25 mouse cellular contexts compared by ENCODE assay signal in the genomic region with DNA sequence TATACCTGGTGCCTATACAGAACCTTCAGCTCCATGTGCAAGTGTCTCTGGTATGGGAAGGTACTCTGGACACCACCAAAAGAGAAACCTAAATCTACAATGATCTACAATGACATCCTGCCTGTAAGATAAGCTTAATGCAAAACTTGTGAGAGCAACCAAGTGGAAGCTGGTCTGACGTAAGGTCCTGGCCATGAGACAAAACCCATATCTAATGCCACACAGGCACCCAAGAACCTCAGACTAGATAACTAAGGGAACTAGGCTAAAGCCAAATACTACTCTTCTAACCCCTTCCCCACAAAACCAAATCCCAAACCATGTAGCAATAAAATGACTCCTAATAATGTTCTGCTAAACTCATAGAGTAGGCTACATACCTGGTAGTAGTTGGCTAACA.
"Had no signal": no experiment of that assay in that cellular context is flagged by ENCODE, and none has a peak within 500 bp of the region (broad histone marks: within the 10 kb centered on the region; RNA-seq: fewer than 3 reads in every experiment).

No protein-coding gene starts in this region.

- H3K36me3 ChIP-seq: heart, embryonic 10.5 days; heart, embryonic 12.5 days; hindbrain, embryonic 10.5 days; hindbrain, embryonic 12.5 days; hindbrain, embryonic 15.5 days; intestine, embryonic 15.5 days; limb, embryonic 13.5 days; limb, embryonic 15.5 days; liver, embryonic 12.5 days had no signal

- H3K9ac ChIP-seq: heart, embryonic 12.5 days; hindbrain, embryonic 12.5 days; hindbrain, embryonic 15.5 days; intestine, embryonic 15.5 days; limb, embryonic 13.5 days; limb, embryonic 15.5 days; liver, embryonic 12.5 days; liver, embryonic 14.5 days had no signal

- ATAC-seq: inflammation-experienced regulatory T-cells, adult 6 months; intestine, embryonic 15.5 days; intestine, postnatal 0 days; liver, embryonic 12.5 days had no signal

- H3K4me3 ChIP-seq: heart, adult 2 months; heart, embryonic 10.5 days; heart, embryonic 12.5 days; hindbrain, embryonic 10.5 days; hindbrain, embryonic 12.5 days; hindbrain, embryonic 15.5 days; intestine, embryonic 15.5 days; limb, embryonic 13.5 days; limb, embryonic 15.5 days; liver, embryonic 12.5 days had no signal

- H3K4me2 ChIP-seq: heart, embryonic 12.5 days; hindbrain, embryonic 12.5 days; hindbrain, embryonic 15.5 days; intestine, embryonic 15.5 days; limb, embryonic 13.5 days; limb, embryonic 15.5 days; liver, embryonic 12.5 days had no signal

- DNase-seq: gastrocnemius, postnatal 14 days; gastrocnemius, postnatal 36 days; heart, adult 2 months; heart, postnatal 10 days; heart, postnatal 4 days; kidney, adult 18-20 months; kidney, adult 8-10 months; kidney, postnatal 14 days; kidney, postnatal 36 days; layer of hippocampus, adult 9-11 months; layer of hippocampus, postnatal 36 days; left cerebral cortex, postnatal 4 days had no signal

- H3K9me3 ChIP-seq: heart, embryonic 10.5 days; heart, embryonic 12.5 days; hindbrain, embryonic 10.5 days; hindbrain, embryonic 12.5 days; hindbrain, embryonic 15.5 days; intestine, embryonic 15.5 days; limb, embryonic 13.5 days; limb, embryonic 15.5 days; liver, embryonic 12.5 days had no signal

- H3K27me3 ChIP-seq: heart, embryonic 12.5 days; hindbrain, embryonic 12.5 days; hindbrain, embryonic 15.5 days; intestine, embryonic 15.5 days; limb, embryonic 13.5 days; limb, embryonic 15.5 days; liver, embryonic 12.5 days had no signal

- H3K27ac ChIP-seq: heart, adult 2 months; heart, embryonic 10.5 days; hindbrain, embryonic 10.5 days; hindbrain, embryonic 12.5 days; hindbrain, embryonic 15.5 days; intestine, embryonic 15.5 days; kidney, postnatal 0 days; limb, embryonic 13.5 days; limb, embryonic 15.5 days; liver, embryonic 12.5 days; liver, embryonic 14.5 days had no signal

- H3K4me1 ChIP-seq: heart, embryonic 10.5 days; heart, embryonic 12.5 days; hindbrain, embryonic 10.5 days; hindbrain, embryonic 12.5 days; hindbrain, embryonic 15.5 days; intestine, embryonic 15.5 days; limb, embryonic 13.5 days; limb, embryonic 15.5 days; liver, embryonic 12.5 days had no signal
